Mouse (Mus musculus): ENCODE results near the gene Kcnc1. TPM values are rescaled to one million over a fixed set of nuclear protein-coding genes. Genes with fewer than 3 reads are reported as not detected.

The Kcnc1 gene
- total and polyA plus RNA-seq, 3 experiments: not detected

- no peak overlapping the region for H3K9ac ChIP-seq (ENCODE audit: control insufficient read depth, low read depth, low read length, poor library complexity, severe bottlenecking)
- H3K27me3 ChIP-seq (ENCODE audit: control insufficient read depth in 1 of 2, insufficient read depth in 2 of 2, low read length in 2 of 2): no peaks in the 10 kb centered on the region
- no peak overlapping the region for H3K4me3 ChIP-seq (ENCODE audit: control insufficient read depth in 1 of 2, insufficient read depth in 1 of 2, low read depth in 2 of 2, low read length in 2 of 2)
- no peaks in the 10 kb centered on the region for H3K36me3 ChIP-seq (ENCODE audit: control insufficient read depth in 1 of 2, insufficient read depth in 2 of 2, low read length in 2 of 2)
- H3K4me1 ChIP-seq (ENCODE audit: control insufficient read depth in 1 of 2, insufficient read depth in 2 of 2, low read length in 2 of 2): no peaks in the 10 kb centered on the region
- DNase-seq (ENCODE audit: low read depth, low spot score): peak; percentile 7
- no peak for TF ChIP-seq UBTF (IDR thresholded peaks at IDR 0.05; ENCODE audit: borderline replicate concordance, insufficient read depth, low read depth, low read length)
- peak; percentile 31; the same call in 1 of the 2 replicates for TF ChIP-seq TAL1 (IDR thresholded peaks at IDR 0.05; ENCODE audit: low read length)
- no peaks in the 10 kb centered on the region for H3K9me3 ChIP-seq (replicated peaks; ENCODE audit: insufficient read depth, low read length)
- no peaks in the 10 kb centered on the region for H3K79me2 ChIP-seq (ENCODE audit: control insufficient read depth, insufficient read depth, low read length, poor library complexity)
- no peak overlapping the region for H3K27ac ChIP-seq (ENCODE audit: control insufficient read depth, low read depth, low read length)
Measured at GRCm38 (mm10) chr7:46398612-46399011, 2.3 kb downstream of the Kcnc1 start.

DNA sequence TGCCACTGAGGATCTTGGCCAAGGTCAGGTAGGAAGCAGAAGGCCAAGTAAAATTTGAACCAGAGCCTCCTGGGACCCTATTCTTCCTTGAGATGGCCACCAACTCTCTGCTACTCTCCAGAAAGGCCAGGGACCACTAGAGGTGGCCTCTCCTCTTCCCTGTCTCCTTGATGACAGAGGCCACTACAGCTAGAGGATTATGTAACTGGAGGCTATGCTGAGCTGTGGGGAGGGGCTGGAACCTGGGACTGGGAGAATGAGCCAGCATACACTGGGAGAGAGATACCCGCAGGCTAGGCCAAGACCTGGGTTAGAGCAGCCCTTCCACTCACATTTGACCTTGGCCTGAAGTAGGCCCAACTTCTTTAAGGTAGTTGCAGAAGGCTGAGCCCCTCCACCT, 3.4 kb downstream of the Kcnc1 start:
- Histone ChIP-seq H3K9ac (ENCODE audit: control insufficient read depth, low read depth, low read length, poor library complexity, severe bottlenecking) (no peak overlapping the region), H3K79me2 (ENCODE audit: control insufficient read depth, insufficient read depth, low read length, poor library complexity) (no peaks in the 10 kb centered on the region), H3K27ac (ENCODE audit: control insufficient read depth, low read depth, low read length) (no peak overlapping the region), H3K36me3 (ENCODE audit: control insufficient read depth in 1 of 2, insufficient read depth in 2 of 2, low read length in 2 of 2) (no peaks in the 10 kb centered on the region), H3K4me3 (ENCODE audit: control insufficient read depth in 1 of 2, insufficient read depth in 1 of 2, low read depth in 2 of 2, low read length in 2 of 2) (no peak overlapping the region), H3K27me3 (ENCODE audit: control insufficient read depth in 1 of 2, insufficient read depth in 2 of 2, low read length in 2 of 2) (no peaks in the 10 kb centered on the region), H3K4me1 (ENCODE audit: control insufficient read depth in 1 of 2, insufficient read depth in 2 of 2, low read length in 2 of 2) (no peaks in the 10 kb centered on the region), H3K9me3 (replicated peaks; ENCODE audit: insufficient read depth, low read length) (no peaks in the 10 kb centered on the region)
- TF ChIP-seq CTCF (IDR thresholded peaks at IDR 0.05 in 2 of 3, conservative IDR thresholded peaks at IDR 0.05 in 1 of 3; ENCODE audit: control insufficient read depth in 1 of 3, insufficient read depth in 1 of 3, low read depth in 2 of 3, low read length in 3 of 3, poor library complexity in 1 of 3, severe bottlenecking in 1 of 3): no peak
- no peak for DNase-seq (ENCODE audit: low read depth, low spot score)

- Histone ChIP-seq H3K27me3 (ENCODE audit: control insufficient read depth in 1 of 2, insufficient read depth in 2 of 2, low read length in 2 of 2) (no peaks in the 10 kb centered on the region), H3K79me2 (ENCODE audit: control insufficient read depth, insufficient read depth, low read length, poor library complexity) (no peaks in the 10 kb centered on the region), H3K36me3 (ENCODE audit: control insufficient read depth in 1 of 2, insufficient read depth in 2 of 2, low read length in 2 of 2) (no peaks in the 10 kb centered on the region), H3K4me1 (ENCODE audit: control insufficient read depth in 1 of 2, insufficient read depth in 2 of 2, low read length in 2 of 2) (no peaks in the 10 kb centered on the region), H3K9me3 (replicated peaks; ENCODE audit: insufficient read depth, low read length) (no peaks in the 10 kb centered on the region), H3K27ac (ENCODE audit: control insufficient read depth, low read depth, low read length) (no peak overlapping the region), H3K9ac (ENCODE audit: control insufficient read depth, low read depth, low read length, poor library complexity, severe bottlenecking) (no peak overlapping the region), H3K4me3 (ENCODE audit: control insufficient read depth in 1 of 2, insufficient read depth in 1 of 2, low read depth in 2 of 2, low read length in 2 of 2) (no peak overlapping the region)
- TF ChIP-seq CTCF (IDR thresholded peaks at IDR 0.05 in 2 of 3, conservative IDR thresholded peaks at IDR 0.05 in 1 of 3; ENCODE audit: control insufficient read depth in 1 of 3, insufficient read depth in 1 of 3, low read depth in 2 of 3, low read length in 3 of 3, poor library complexity in 1 of 3, severe bottlenecking in 1 of 3) (no peak), ZNF384 (IDR thresholded peaks at IDR 0.05; ENCODE audit: low read depth, low read length) (no peak), SIN3A (IDR thresholded peaks at IDR 0.05; ENCODE audit: low read length) (no peak), POLR2AphosphoS2 (IDR thresholded peaks at IDR 0.05; ENCODE audit: low read length) (no peak), MYB (IDR thresholded peaks at IDR 0.05; ENCODE audit: low read depth, low read length) (no peak)
- DNase-seq (ENCODE audit: low read depth, low spot score): no peak
Measured at GRCm38 (mm10) chr7:46400346-46400745, 4.0 kb downstream of the Kcnc1 start.

DNA sequence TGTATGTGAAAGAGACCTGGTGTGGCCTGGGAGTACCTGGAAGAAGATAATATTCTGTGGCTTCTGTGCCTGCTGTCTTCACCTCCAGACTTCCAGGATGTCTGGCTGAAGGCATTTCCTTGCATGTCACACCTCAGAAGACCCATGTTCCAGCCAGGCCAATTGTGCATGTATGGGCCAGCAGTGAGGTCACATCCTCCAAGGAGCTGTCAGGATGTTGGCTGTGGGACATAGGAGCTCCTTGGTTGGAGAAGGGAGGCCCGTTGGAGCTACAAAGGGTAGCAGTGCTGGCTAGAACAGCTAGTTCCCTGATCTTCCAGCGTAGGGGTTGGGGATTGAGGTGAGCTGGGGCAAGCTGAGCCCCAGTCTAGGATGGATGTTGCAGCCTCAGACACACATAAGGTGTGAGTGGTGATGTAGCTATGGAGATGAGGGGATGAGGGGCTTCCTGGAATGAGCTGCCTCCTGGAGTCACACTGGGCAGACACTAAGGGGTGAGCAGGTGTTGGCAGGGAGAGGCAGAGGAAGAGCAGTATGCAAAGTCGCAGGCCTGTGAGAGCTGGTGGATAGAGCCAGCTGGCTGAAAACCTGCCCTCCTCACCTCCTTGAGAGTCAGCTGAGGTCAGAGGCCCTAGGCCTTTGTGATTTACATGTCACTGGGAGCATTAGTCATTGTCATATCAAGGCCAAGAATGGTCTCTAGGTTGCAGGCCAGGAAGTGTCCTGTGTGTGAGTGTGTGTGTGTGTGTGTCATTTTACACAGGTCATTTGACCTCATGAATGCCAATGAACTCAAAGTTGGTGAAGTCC, 5.3 kb downstream of the Kcnc1 start:
- no peaks in the 10 kb centered on the region for H3K36me3 ChIP-seq (ENCODE audit: control insufficient read depth in 1 of 2, insufficient read depth in 2 of 2, low read length in 2 of 2)
- H3K27ac ChIP-seq (ENCODE audit: control insufficient read depth, low read depth, low read length): no peak overlapping the region
- no peak for DNase-seq (ENCODE audit: low read depth, low spot score)
- H3K79me2 ChIP-seq (ENCODE audit: control insufficient read depth, insufficient read depth, low read length, poor library complexity): no peaks in the 10 kb centered on the region
- no peak overlapping the region for H3K9ac ChIP-seq (ENCODE audit: control insufficient read depth, low read depth, low read length, poor library complexity, severe bottlenecking)
- no peak overlapping the region for H3K4me3 ChIP-seq (ENCODE audit: control insufficient read depth in 1 of 2, insufficient read depth in 1 of 2, low read depth in 2 of 2, low read length in 2 of 2)
- no peaks in the 10 kb centered on the region for H3K4me1 ChIP-seq (ENCODE audit: control insufficient read depth in 1 of 2, insufficient read depth in 2 of 2, low read length in 2 of 2)
- H3K9me3 ChIP-seq (replicated peaks; ENCODE audit: insufficient read depth, low read length): no peaks in the 10 kb centered on the region
- H3K27me3 ChIP-seq (ENCODE audit: control insufficient read depth in 1 of 2, insufficient read depth in 2 of 2, low read length in 2 of 2): no peaks in the 10 kb centered on the region
- TF ChIP-seq POLR2AphosphoS2 (IDR thresholded peaks at IDR 0.05; ENCODE audit: low read length): no peak
- TF ChIP-seq TAL1 (IDR thresholded peaks at IDR 0.05; ENCODE audit: low read length): no peak
- TF ChIP-seq BHLHE40 (IDR thresholded peaks at IDR 0.05; ENCODE audit: borderline replicate concordance, low read depth, low read length): no peak
- TF ChIP-seq JUND (IDR thresholded peaks at IDR 0.05; ENCODE audit: low read depth, low read length): no peak
- no peak for TF ChIP-seq MEF2A (IDR thresholded peaks at IDR 0.05; ENCODE audit: extremely low read depth, insufficient replicate concordance, low read depth, low read length, poor library complexity, severe bottlenecking)
- TF ChIP-seq NRF1 (IDR thresholded peaks at IDR 0.05; ENCODE audit: insufficient read depth, low read depth, low read length, poor library complexity, severe bottlenecking): no peak
- TF ChIP-seq ZKSCAN1 (IDR thresholded peaks at IDR 0.05; ENCODE audit: low read depth, low read length): no peak
- no peak for TF ChIP-seq NELFE (IDR thresholded peaks at IDR 0.05; ENCODE audit: low read depth, low read length)
- no peak for TF ChIP-seq EP300 (IDR thresholded peaks at IDR 0.05; ENCODE audit: low read depth in 1 of 2, low read length in 2 of 2)
- no peak for TF ChIP-seq MAFK (IDR thresholded peaks at IDR 0.05; ENCODE audit: borderline replicate concordance, low read depth, low read length)
- no peak for TF ChIP-seq MXI1 (IDR thresholded peaks at IDR 0.05; ENCODE audit: low read depth, low read length)
- TF ChIP-seq CHD2 (IDR thresholded peaks at IDR 0.05; ENCODE audit: low read length): no peak
- no peak for TF ChIP-seq ZMIZ1 (IDR thresholded peaks at IDR 0.05; ENCODE audit: low read depth, low read length)

Data from MEL (cell line).